Mouse (Mus musculus) layer of hippocampus, adult 2 months (tissue): ENCODE measurements around the gene Hoxd4. TPM values are rescaled to one million over a fixed set of nuclear protein-coding genes. Genes with fewer than 3 reads are reported as not detected.

Experiments
- DNase-seq, 2 experiments: peaks; one replicate each; pipeline ENCODE4 v3.0.0; 2022; ENCODE audit warnings: low spot score in 2 of 2
- H3K27ac ChIP-seq: fragments of 200-600 bp; 2 replicates; pipeline ENCODE4 v1.8.1; 2022
- H3K4me3 ChIP-seq: fragments of 200-600 bp; 2 replicates; pipeline ENCODE4 v1.8.1; 2022; ENCODE audit warnings: mild to moderate bottlenecking
- CTCF ChIP-seq: fragments of 200-600 bp; conservative IDR thresholded peaks from 2 replicates; pipeline ENCODE4 v1.8.1; 2022; ENCODE audit warnings: antibody characterized with exemption, mild to moderate bottlenecking, moderate library complexity
- long read RNA-seq, 2 experiments: library from polyadenylated mRNA; stranded (forward); transcript quantifications; one replicate each; pipeline ENCODE4 v2.0.0; 2021; ENCODE audit warnings: borderline mapping rate in 2 of 2
- total RNA-seq, 2 experiments: library from RNA; stranded (reverse); gene quantifications; 2 replicates each; pipeline ENCODE4 v1.2.3; 2021

Hoxd4 gene
- total RNA-seq, result not detected
- long read RNA-seq, experiment 1, result 0 reads
- long read RNA-seq, experiment 2, result 0 reads

- DNase-seq, result no peak
- no peak for TF ChIP-seq CTCF
- Histone ChIP-seq H3K4me3 (no peak within 1 kb of the TSS), H3K27ac (no peak within 1 kb of the TSS)
These were observed at the start of gene Hoxd4, which contains the start of gene Hoxd3 for GRCm38 (mm10) chr2:74711721-74712621. Gene Hoxd4 (plus strand): TSS chr2:74711929. Gene Hoxd3 (plus strand): TSS chr2:74711927.

- peak; percentile 33 to 52 for DNase-seq
These were observed 48.3 kb upstream of the Hoxd4 start for GRCm38 (mm10) chr2:74663291-74663925.

GRCm38 (mm10) chr2:74666411-74666810, 45.3 kb upstream of the Hoxd4 start:
- Histone ChIP-seq H3K27ac (no peak overlapping the region), H3K4me3 (no peak overlapping the region)
- TF ChIP-seq CTCF, result no peak
- no peak for DNase-seq

More at GRCm38 (mm10) chr2:74663291-74663925, 48.3 kb upstream of the Hoxd4 start:
- no peak overlapping the region for H3K4me3 ChIP-seq
- no peak overlapping the region for H3K27ac ChIP-seq
- TF ChIP-seq CTCF, result peak; percentile 88

GRCm38 (mm10) chr2:74667191-74667841, 44.4 kb upstream of the Hoxd4 start:
- no peak overlapping the region for H3K4me3 ChIP-seq
- no peak for DNase-seq
- TF ChIP-seq CTCF, result no peak
- no peak overlapping the region for H3K27ac ChIP-seq

- TF ChIP-seq CTCF, result no peak
- Histone ChIP-seq H3K4me3 (no peak within 1 kb of the TSS), H3K27ac (no peak within 1 kb of the TSS)
- DNase-seq, result no peak
These were observed 43.8 kb upstream of the Hoxd4 start, which contains the start of gene Hoxd13 for GRCm38 (mm10) chr2:74667842-74668357. Gene Hoxd13 (plus strand): TSS chr2:74668310.

- H3K4me3 ChIP-seq, result no peak overlapping the region
- H3K27ac ChIP-seq, result no peak overlapping the region
- no peak for TF ChIP-seq CTCF
- DNase-seq, result no peak
These were observed 43.1 kb upstream of the Hoxd4 start for GRCm38 (mm10) chr2:74668370-74669229.

GRCm38 (mm10) chr2:74669230-74669578, 42.5 kb upstream of the Hoxd4 start:
- DNase-seq, result no peak
- no peak for TF ChIP-seq CTCF
- Histone ChIP-seq H3K27ac (no peak overlapping the region), H3K4me3 (no peak overlapping the region)

GRCm38 (mm10) chr2:74669650-74670235, 42.0 kb upstream of the Hoxd4 start:
- TF ChIP-seq CTCF, result no peak

GRCm38 (mm10) chr2:74670632-74671188, 41.0 kb upstream of the Hoxd4 start:
- no peak for TF ChIP-seq CTCF
- H3K4me3 ChIP-seq, result no peak overlapping the region
- no peak overlapping the region for H3K27ac ChIP-seq
- DNase-seq, result no peak

More at GRCm38 (mm10) chr2:74669650-74670235, 42.0 kb upstream of the Hoxd4 start:
- DNase-seq, result no peak
- H3K4me3 ChIP-seq, result no peak overlapping the region
- H3K27ac ChIP-seq, result no peak overlapping the region

- DNase-seq, result no peak
- H3K27ac ChIP-seq, result no peak overlapping the region
- TF ChIP-seq CTCF, result no peak
- H3K4me3 ChIP-seq, result no peak overlapping the region
These were observed 39.9 kb upstream of the Hoxd4 start for GRCm38 (mm10) chr2:74671847-74672246.
